Mouse (Mus musculus) E14TG2a.4 (cell line): Measurements from ENCODE around the gene Zfp800.

ENCODE experiments used
- NANOG ChIP-seq: IDR thresholded peaks from 2 replicates; pipeline ENCODE4 v1.6.1; 2014; ENCODE audit warnings: borderline replicate concordance, low read length, mixed read lengths
- POU5F1 ChIP-seq: IDR thresholded peaks from 2 replicates; pipeline ENCODE4 v1.6.1; 2014; ENCODE audit warnings: low read length, borderline replicate concordance

GRCm38 (mm10) chr6:28431538-28431855 lies 33.7 kb upstream of the Zfp800 start:
- TF ChIP-seq POU5F1 (no peak), NANOG (no peak)
